Mouse (Mus musculus) G1E (cell line): Measurements from ENCODE around the gene Gm17334. TPM values are rescaled to one million over a fixed set of nuclear protein-coding genes. Genes with fewer than 3 reads are reported as not detected.

ENCODE experiments used
- ATAC-seq: 2 replicates; pipeline ENCODE4 v1.8.0; 2016; ENCODE audit warnings: mild to moderate bottlenecking; ENCODE audit not compliant: insufficient number of reproducible peaks, poor library complexity, low FRiP score, severe bottlenecking; ENCODE audit errors: extremely low read depth
- DNase-seq: peaks from one replicate; pipeline ENCODE4 v3.0.0; 2012; ENCODE audit warnings: low spot score
- H3K27me3 ChIP-seq: 2 replicates; pipeline ENCODE4 v1.6.1; 2012; ENCODE audit warnings: mild to moderate bottlenecking, low read length, inconsistent platforms; ENCODE audit not compliant: insufficient read depth
- H3K36me3 ChIP-seq: replicated peaks from 2 replicates; pipeline ENCODE3; 2012; ENCODE audit warnings: mild to moderate bottlenecking, inconsistent platforms
- H3K4me1 ChIP-seq: 2 replicates; pipeline ENCODE4 v1.6.1; 2012; ENCODE audit warnings: low read depth, low read length, inconsistent platforms, mixed read lengths; ENCODE audit not compliant: insufficient read depth
- H3K4me3 ChIP-seq: 2 replicates; pipeline ENCODE4 v1.5.1; 2012; ENCODE audit warnings: low read depth, mild to moderate bottlenecking, inconsistent platforms, low read length, moderate library complexity, mixed read lengths
- H3K9me3 ChIP-seq: replicated peaks from 2 replicates; pipeline ENCODE4 v1.6.1; 2012; ENCODE audit warnings: inconsistent platforms
- CTCF ChIP-seq: IDR thresholded peaks from 2 replicates; pipeline ENCODE4 v1.5.1; 2012; ENCODE audit warnings: low read depth, low read length, inconsistent platforms, mixed read lengths
- GATA1 ChIP-seq: IDR thresholded peaks from 2 replicates; pipeline ENCODE4 v1.6.1; 2012; ENCODE audit warnings: borderline replicate concordance, low read length, inconsistent platforms, mixed read lengths
- GATA2 ChIP-seq: IDR thresholded peaks from 2 replicates; pipeline ENCODE4 v1.6.1; 2012; ENCODE audit warnings: low read depth, low read length, inconsistent platforms, borderline replicate concordance
- POLR2AphosphoS5 ChIP-seq: IDR thresholded peaks from 2 replicates; pipeline ENCODE4 v1.6.1; 2012; ENCODE audit warnings: low read depth, low read length, inconsistent platforms; ENCODE audit not compliant: insufficient replicate concordance
- TAL1 ChIP-seq: conservative IDR thresholded peaks from 2 replicates; pipeline ENCODE4 v1.6.1; 2012; ENCODE audit warnings: low read depth, low read length, inconsistent platforms, mixed read lengths
- polyA plus RNA-seq: library from polyadenylated mRNA; stranded (reverse); fragments of >175 nt; gene quantifications from 2 replicates; pipeline ENCODE4 v1.2.3, GENCODE M21; 2012
- total RNA-seq, 2 experiments: library from RNA; stranded (forward) in 1 of 2; stranded (reverse) in 1 of 2; fragments of 200-1000 nt in 1 of 2; fragments of >200 nt in 1 of 2; fragmentation: Nextera tagmentation in 1 of 2; gene quantifications; 2 replicates each; pipeline ENCODE4 v1.2.3; 2014 to 2017

The Gm17334 gene
- total and polyA plus RNA-seq, 3 experiments, result not detected

- Histone ChIP-seq H3K4me3 (no peak overlapping the region), H3K4me1 (no peaks in the 10 kb centered on the region), H3K9me3 (no peaks in the 10 kb centered on the region), H3K36me3 (no peaks in the 10 kb centered on the region), H3K27me3 (peaks cover 30% of the 10 kb centered on the region)
- ATAC-seq (no peak), DNase-seq (no peak)
- TF ChIP-seq TAL1 (no peak), CTCF (no peak)
These were observed 36.4 kb upstream of the Gm17334 start for GRCm38 (mm10) chr11:53809354-53809753.

- H3K27me3 ChIP-seq, result peaks cover 19% of the 10 kb centered on the region
- no peak overlapping the region for H3K4me3 ChIP-seq
- ATAC-seq (no peak), DNase-seq (no peak)
- H3K36me3 ChIP-seq, result no peaks in the 10 kb centered on the region
- H3K4me1 ChIP-seq, result no peaks in the 10 kb centered on the region
- TF ChIP-seq POLR2AphosphoS5 (no peak), GATA1 (no peak), CTCF (no peak), GATA2 (no peak), TAL1 (no peak)
- H3K9me3 ChIP-seq, result no peaks in the 10 kb centered on the region
These were observed 32.8 kb upstream of the Gm17334 start for GRCm38 (mm10) chr11:53805786-53806185.

GRCm38 (mm10) chr11:53804569-53805344, 31.8 kb upstream of the Gm17334 start:
- Histone ChIP-seq H3K36me3 (no peaks in the 10 kb centered on the region), H3K9me3 (no peaks in the 10 kb centered on the region), H3K4me1 (no peaks in the 10 kb centered on the region), H3K4me3 (no peak overlapping the region), H3K27me3 (peaks cover 12% of the 10 kb centered on the region)
- TF ChIP-seq POLR2AphosphoS5 (no peak), CTCF (no peak), GATA2 (no peak), TAL1 (no peak), GATA1 (no peak)
- ATAC-seq (no peak), DNase-seq (no peak)

GRCm38 (mm10) chr11:53803494-53803893, 30.5 kb upstream of the Gm17334 start:
- DNase-seq (no peak), ATAC-seq (no peak)
- Histone ChIP-seq H3K9me3 (no peaks in the 10 kb centered on the region), H3K4me1 (no peaks in the 10 kb centered on the region), H3K4me3 (no peak overlapping the region), H3K36me3 (no peaks in the 10 kb centered on the region), H3K27me3 (peaks cover 7% of the 10 kb centered on the region)
- TF ChIP-seq TAL1 (no peak), GATA2 (no peak), CTCF (no peak), GATA1 (no peak), POLR2AphosphoS5 (no peak)

- TF ChIP-seq GATA1 (no peak), CTCF (no peak), TAL1 (no peak), GATA2 (no peak), POLR2AphosphoS5 (no peak)
- no peak for DNase-seq
These were observed 30.1 kb upstream of the Gm17334 start for GRCm38 (mm10) chr11:53803093-53803492.

GRCm38 (mm10) chr11:53800975-53801374, 28.0 kb upstream of the Gm17334 start:
- H3K27me3 ChIP-seq, result peaks cover 5% of the 10 kb centered on the region
- TF ChIP-seq CTCF (no peak), TAL1 (no peak), POLR2AphosphoS5 (no peak), GATA1 (no peak), GATA2 (no peak)
- H3K9me3 ChIP-seq, result no peaks in the 10 kb centered on the region
- DNase-seq, result no peak
- H3K36me3 ChIP-seq, result no peaks in the 10 kb centered on the region
- ATAC-seq, result no peak
- no peaks in the 10 kb centered on the region for H3K4me1 ChIP-seq
- H3K4me3 ChIP-seq, result no peak overlapping the region

More at GRCm38 (mm10) chr11:53803093-53803492, 30.1 kb upstream of the Gm17334 start:
- no peak for ATAC-seq
- no peaks in the 10 kb centered on the region for H3K4me1 ChIP-seq
- peaks cover 7% of the 10 kb centered on the region for H3K27me3 ChIP-seq
- H3K36me3 ChIP-seq, result no peaks in the 10 kb centered on the region
- H3K4me3 ChIP-seq, result no peak overlapping the region
- H3K9me3 ChIP-seq, result no peaks in the 10 kb centered on the region
